Mouse (Mus musculus): Measurements from ENCODE around the gene Gtf2h1.

- TF ChIP-seq POLR2A (IDR thresholded peaks at IDR 0.05; ENCODE audit: borderline replicate concordance, insufficient read depth, low read length) (peak; percentile 31; the same call in 1 of the 2 replicates), CTCF (IDR thresholded peaks at IDR 0.05; ENCODE audit: borderline replicate concordance, insufficient read depth, low read depth, low read length) (no peak; the same call in 1 of the 2 replicates)
Measured at GRCm38 (mm10) chr7:46846486-46847244, 50.8 kb downstream of the Gtf2h1 start.

Data from cerebellum, adult 2 months (tissue).